Mouse (Mus musculus): ENCODE data around the gene Gm21887.
"Not testable (repeated sequence)": the region's sequence is repeated elsewhere in the genome, so short reads cannot be mapped to it uniquely, and the experiment has no call there.

GRCm38 (mm10) chrX:170014038-170014437, 4.6 kb downstream of the Gm21887 start:
- not testable (repeated sequence) for TF ChIP-seq CTCF (IDR thresholded peaks at IDR 0.05; ENCODE audit: insufficient read depth, low read length); POLR2A (IDR thresholded peaks at IDR 0.05; ENCODE audit: borderline replicate concordance, extremely low read depth, low read depth, low read length)
